In genomic region chr16:72959018-72959702, GRCm38 (mm10) we compare ENCODE assay signal across 23 mouse cellular contexts.
DNase-seq lines count a peak whose midpoint lies in the region; ATAC-seq lines count a peak whose summit lies in the region.
"Had no signal": no experiment of that assay in that cellular context is flagged by ENCODE, and none has a peak within 500 bp of the region (broad histone marks: within the 10 kb centered on the region; RNA-seq: fewer than 3 reads in every experiment).

No protein-coding gene starts in this region.

- H3K4me2 ChIP-seq in hindbrain, embryonic 16.5 days (ENCODE audit: low read length): no peak overlapping the region
- no peak overlapping the region for H3K4me2 ChIP-seq in forebrain, embryonic 13.5 days
- no peak overlapping the region for H3K4me2 ChIP-seq in hindbrain, embryonic 13.5 days
- H3K4me2 ChIP-seq in midbrain, embryonic 16.5 days (ENCODE audit: low read length): 0 out of 2 replicates have a peak overlapping the region, but pooled peaks have one; percentile 5
- H3K4me2 ChIP-seq: heart, embryonic 13.5 days had no signal

- no peak overlapping the region for H3K9ac ChIP-seq in hindbrain, embryonic 16.5 days (ENCODE audit: low read depth, low read length)
- no peak overlapping the region for H3K9ac ChIP-seq in forebrain, embryonic 13.5 days
- H3K9ac ChIP-seq in hindbrain, embryonic 13.5 days: no peak overlapping the region
- no peak overlapping the region for H3K9ac ChIP-seq in midbrain, embryonic 16.5 days (ENCODE audit: low read depth, low read length)
- H3K9ac ChIP-seq: heart, embryonic 13.5 days; liver, postnatal 0 days had no signal

- WGBS in hindbrain, embryonic 10.5 days: 78% methylated on average over 11 of the region's 11 CpGs
- WGBS in hindbrain, embryonic 16.5 days: 41% methylated on average over 11 of the region's 11 CpGs
- 43% methylated on average over 11 of the region's 11 CpGs for WGBS in forebrain, embryonic 13.5 days
- WGBS in hindbrain, embryonic 13.5 days: 39% methylated on average over 11 of the region's 11 CpGs
- WGBS in midbrain, embryonic 16.5 days: 27% methylated on average over 11 of the region's 11 CpGs

- H3K27me3 ChIP-seq in hindbrain, embryonic 10.5 days (ENCODE audit: insufficient read depth, poor library complexity, severe bottlenecking): no peaks in the 10 kb centered on the region
- H3K27me3 ChIP-seq in hindbrain, embryonic 16.5 days (replicated peaks; ENCODE audit: control insufficient read depth, insufficient read depth, low read length): no peaks in the 10 kb centered on the region
- H3K27me3 ChIP-seq in forebrain, embryonic 13.5 days: no peaks in the 10 kb centered on the region
- H3K27me3 ChIP-seq in hindbrain, embryonic 13.5 days: no peaks in the 10 kb centered on the region
- no peaks in the 10 kb centered on the region for H3K27me3 ChIP-seq in midbrain, embryonic 16.5 days (ENCODE audit: control insufficient read depth, insufficient read depth, low read depth, low read length)
- H3K27me3 ChIP-seq: heart, embryonic 13.5 days had no signal

- no peak for ATAC-seq in hindbrain, embryonic 16.5 days
- ATAC-seq in forebrain, embryonic 13.5 days: peak; percentile 93
- peak; percentile 65 for ATAC-seq in hindbrain, embryonic 13.5 days (ENCODE audit: low FRiP score)
- ATAC-seq in midbrain, embryonic 16.5 days: peak; percentile 62; the same call in 1 of the 2 replicates
- ATAC-seq: activated CD4-positive, CD25-positive, alpha-beta regulatory T cell, adult 4 months; liver, postnatal 0 days had no signal

- peaks cover 20% of the 10 kb centered on the region for H3K36me3 ChIP-seq in hindbrain, embryonic 10.5 days
- H3K36me3 ChIP-seq in hindbrain, embryonic 16.5 days (ENCODE audit: control insufficient read depth, insufficient read depth, low read length): peaks cover 2% of the 10 kb centered on the region; the same call in 1 of the 2 replicates
- peaks cover 4% of the 10 kb centered on the region; the same call in 1 of the 2 replicates for H3K36me3 ChIP-seq in forebrain, embryonic 13.5 days (ENCODE audit: poor library complexity, severe bottlenecking)
- H3K36me3 ChIP-seq in hindbrain, embryonic 13.5 days: peaks cover 10% of the 10 kb centered on the region
- H3K36me3 ChIP-seq in midbrain, embryonic 16.5 days (ENCODE audit: control insufficient read depth, insufficient read depth, low read length): peaks cover 2% of the 10 kb centered on the region; the same call in 1 of the 2 replicates
- H3K36me3 ChIP-seq: G1E had no signal

- no peak for DNase-seq in hindbrain, embryonic 10.5 days (ENCODE audit: low spot score)
- no peak for DNase-seq in cerebellum, postnatal 14 days
- DNase-seq in cerebellum, adult 11 months: no peak
- DNase-seq in adrenal gland, postnatal 14 days: no peak
- DNase-seq: adrenal gland, postnatal 36 days; cerebellum, adult 2 months; gastrocnemius, postnatal 10 days; heart, adult 11 months; heart, postnatal 36 days; kidney, adult 8-10 months; kidney, postnatal 36 days; liver, postnatal 0 days; lung, postnatal 14 days; thymus, adult 18-20 months; thymus, postnatal 4 days had no signal

- H3K27ac ChIP-seq in hindbrain, embryonic 10.5 days: peak overlapping the region; percentile 50
- H3K27ac ChIP-seq in hindbrain, embryonic 16.5 days (ENCODE audit: low read depth, low read length): no peak overlapping the region
- H3K27ac ChIP-seq in forebrain, embryonic 13.5 days: peak overlapping the region; percentile 74
- H3K27ac ChIP-seq in hindbrain, embryonic 13.5 days: peak overlapping the region; percentile 41; the same call in 1 of the 2 replicates
- H3K27ac ChIP-seq in midbrain, embryonic 16.5 days (ENCODE audit: low read length): peak overlapping the region; percentile 38; the same call in 1 of the 2 replicates
- H3K27ac ChIP-seq: heart, embryonic 13.5 days; limb, embryonic 10.5 days had no signal

- no peaks in the 10 kb centered on the region for H3K9me3 ChIP-seq in hindbrain, embryonic 10.5 days
- no peaks in the 10 kb centered on the region for H3K9me3 ChIP-seq in hindbrain, embryonic 16.5 days (ENCODE audit: control insufficient read depth, low read length)
- H3K9me3 ChIP-seq in forebrain, embryonic 13.5 days (replicated peaks): no peaks in the 10 kb centered on the region
- no peaks in the 10 kb centered on the region; the same call in 1 of the 2 replicates for H3K9me3 ChIP-seq in hindbrain, embryonic 13.5 days
- H3K9me3 ChIP-seq in midbrain, embryonic 16.5 days (replicated peaks; ENCODE audit: control insufficient read depth, low read length, poor library complexity, severe bottlenecking): no peaks in the 10 kb centered on the region
- H3K9me3 ChIP-seq: limb, embryonic 10.5 days had no signal

- H3K4me1 ChIP-seq in hindbrain, embryonic 10.5 days (replicated peaks): peaks cover 9% of the 10 kb centered on the region; the same call in 1 of the 2 replicates
- no peaks in the 10 kb centered on the region for H3K4me1 ChIP-seq in hindbrain, embryonic 16.5 days (ENCODE audit: control insufficient read depth, insufficient read depth, low read depth, low read length)
- H3K4me1 ChIP-seq in forebrain, embryonic 13.5 days: peaks cover 13% of the 10 kb centered on the region
- peaks cover 9% of the 10 kb centered on the region for H3K4me1 ChIP-seq in hindbrain, embryonic 13.5 days (replicated peaks)
- peaks cover 8% of the 10 kb centered on the region for H3K4me1 ChIP-seq in midbrain, embryonic 16.5 days (ENCODE audit: control insufficient read depth, insufficient read depth, low read length)
- H3K4me1 ChIP-seq: heart, embryonic 13.5 days; limb, embryonic 10.5 days had no signal

- no peak overlapping the region for H3K4me3 ChIP-seq in hindbrain, embryonic 10.5 days
- no peak overlapping the region for H3K4me3 ChIP-seq in hindbrain, embryonic 16.5 days (ENCODE audit: low read length)
- H3K4me3 ChIP-seq in forebrain, embryonic 13.5 days: no peak overlapping the region
- no peak overlapping the region for H3K4me3 ChIP-seq in hindbrain, embryonic 13.5 days
- no peak overlapping the region for H3K4me3 ChIP-seq in midbrain, embryonic 16.5 days (ENCODE audit: low read depth, low read length)
- H3K4me3 ChIP-seq: heart, embryonic 13.5 days; limb, embryonic 10.5 days had no signal
